Mouse (Mus musculus) midbrain, embryonic 13.5 days (tissue): Measurements from ENCODE around the gene Dtnb. TPM values are rescaled to one million over a fixed set of nuclear protein-coding genes. Genes with fewer than 3 reads are reported as not detected.

Experiments
- ATAC-seq: fragments of 200-750 bp; cut with Nextera tagmentation; 2 replicates; pipeline ENCODE4 v1.8.0; 2017; ENCODE audit warnings: mild to moderate bottlenecking, moderate TSS enrichment, moderate library complexity
- H3K27ac ChIP-seq: fragments of 300-500 bp; sonication (generic); 2 replicates; pipeline ENCODE4 v1.5.1; 2015; ENCODE audit warnings: inconsistent platforms, mild to moderate bottlenecking, moderate library complexity
- H3K27me3 ChIP-seq: fragments of 300-500 bp; sonication (generic); 2 replicates; pipeline ENCODE4 v1.6.1; 2015; ENCODE audit warnings: mild to moderate bottlenecking, inconsistent platforms
- H3K36me3 ChIP-seq: fragments of 300-500 bp; sonication (generic); 2 replicates; pipeline ENCODE4 v1.6.1; 2015; ENCODE audit warnings: mild to moderate bottlenecking, inconsistent platforms
- H3K4me1 ChIP-seq: fragments of 300-500 bp; sonication (generic); replicated peaks from 2 replicates; pipeline ENCODE4 v1.6.1; 2015; ENCODE audit warnings: inconsistent platforms
- H3K4me2 ChIP-seq: fragments of 300-500 bp; sonication (generic); replicated peaks from 2 replicates; pipeline ENCODE4 v1.6.1; 2015; ENCODE audit warnings: moderate library complexity, mild to moderate bottlenecking, inconsistent platforms
- H3K4me3 ChIP-seq: fragments of 300-500 bp; sonication (generic); replicated peaks from 2 replicates; pipeline ENCODE4 v1.5.1; 2015; ENCODE audit warnings: mild to moderate bottlenecking, inconsistent platforms
- H3K9ac ChIP-seq: fragments of 300-500 bp; sonication (generic); replicated peaks from 2 replicates; pipeline ENCODE4 v1.6.1; 2015; ENCODE audit warnings: mild to moderate bottlenecking, inconsistent platforms
- H3K9me3 ChIP-seq: fragments of 300-500 bp; sonication (generic); 2 replicates; pipeline ENCODE4 v1.6.1; 2016; ENCODE audit warnings: mild to moderate bottlenecking, inconsistent platforms
- WGBS: fragments of 180-500 bp; shearing (Covaris S2); methylation state at CpG from one replicate; pipeline ENCODE4 v1.1.7; 2015; 5-methylcytosine and 5-hydroxymethylcytosine counted together
- polyA plus RNA-seq: library from polyadenylated mRNA; unstranded; fragments of >200 nt; fragmentation: Nextera tagmentation; extraction: Ambion mirVana; gene quantifications from 2 replicates; pipeline ENCODE4 v1.2.1, GENCODE M21; 2015

Gene Dtnb
- polyA plus RNA-seq, 1 experiment from 2014 or later = 34.6 TPM

GRCm38 (mm10) chr12:3574670-3575069, 2.5 kb downstream of the Dtnb start:
- Histone ChIP-seq H3K4me3 (no peak overlapping the region), H3K9ac (0 out of 2 replicates have a peak overlapping the region, but pooled peaks have one; percentile 11), H3K4me1 (peaks cover 19% of the 10 kb centered on the region), H3K9me3 (no peaks in the 10 kb centered on the region), H3K4me2 (no peak overlapping the region), H3K27me3 (no peaks in the 10 kb centered on the region), H3K36me3 (no peaks in the 10 kb centered on the region), H3K27ac (no peak overlapping the region)
- 87% methylated on average over 4 of the region's 4 CpGs for WGBS
- ATAC-seq = no peak

GRCm38 (mm10) chr12:3579958-3580530, 7.9 kb downstream of the Dtnb start:
- Histone ChIP-seq H3K4me1 (peaks cover 5% of the 10 kb centered on the region), H3K4me3 (no peak overlapping the region), H3K27me3 (no peaks in the 10 kb centered on the region), H3K9me3 (no peaks in the 10 kb centered on the region), H3K4me2 (no peak overlapping the region), H3K27ac (no peak overlapping the region), H3K36me3 (no peaks in the 10 kb centered on the region), H3K9ac (no peak overlapping the region)
- ATAC-seq = no peak
- WGBS = 86% methylated on average over 2 of the region's 2 CpGs

GRCm38 (mm10) chr12:3582604-3583003, 10.4 kb downstream of the Dtnb start:
- Histone ChIP-seq H3K4me3 (no peak overlapping the region), H3K4me2 (no peak overlapping the region), H3K27ac (no peak overlapping the region), H3K36me3 (no peaks in the 10 kb centered on the region), H3K9ac (no peak overlapping the region), H3K4me1 (no peaks in the 10 kb centered on the region), H3K9me3 (no peaks in the 10 kb centered on the region), H3K27me3 (no peaks in the 10 kb centered on the region)
- WGBS = 96% methylated on average over 4 of the region's 4 CpGs
- ATAC-seq = no peak

DNA sequence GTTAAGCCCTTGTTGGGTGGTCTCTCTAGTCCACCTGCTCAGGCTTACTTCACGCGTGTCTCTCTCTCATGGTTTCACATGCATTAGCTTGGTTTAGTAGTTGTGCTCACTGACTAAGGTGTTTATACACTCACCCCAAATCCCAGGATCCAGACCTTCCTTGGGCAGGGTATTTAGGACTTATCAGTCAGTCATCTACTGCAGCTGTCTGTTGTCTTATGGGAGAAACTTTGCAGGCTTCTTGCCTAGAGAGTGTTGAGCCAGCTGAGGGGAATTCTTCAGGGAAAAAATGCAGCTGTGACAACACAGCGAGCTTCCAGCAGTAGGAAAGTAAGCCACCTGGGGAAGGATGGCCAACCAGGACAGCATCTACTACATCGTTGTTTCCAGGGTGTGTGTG, 13.3 kb downstream of the Dtnb start:
- Histone ChIP-seq H3K9ac (no peak overlapping the region), H3K36me3 (peaks cover 7% of the 10 kb centered on the region; the same call in 1 of the 2 replicates), H3K4me2 (no peak overlapping the region), H3K9me3 (no peaks in the 10 kb centered on the region), H3K4me1 (no peaks in the 10 kb centered on the region), H3K27ac (no peak overlapping the region), H3K27me3 (no peaks in the 10 kb centered on the region), H3K4me3 (no peak overlapping the region)
- WGBS = 78% methylated on average over 4 of the region's 4 CpGs
- no peak for ATAC-seq

GRCm38 (mm10) chr12:3587010-3587409, 14.8 kb downstream of the Dtnb start:
- H3K36me3 ChIP-seq = peaks cover 19% of the 10 kb centered on the region
- H3K9me3 ChIP-seq = no peaks in the 10 kb centered on the region
- H3K27me3 ChIP-seq = no peaks in the 10 kb centered on the region
- WGBS = 100% methylated on average over 1 of the region's 1 CpGs
- H3K9ac ChIP-seq = no peak overlapping the region
- no peak overlapping the region for H3K27ac ChIP-seq
- H3K4me2 ChIP-seq = no peak overlapping the region
- no peak for ATAC-seq
- H3K4me1 ChIP-seq = no peaks in the 10 kb centered on the region
- H3K4me3 ChIP-seq = no peak overlapping the region

DNA sequence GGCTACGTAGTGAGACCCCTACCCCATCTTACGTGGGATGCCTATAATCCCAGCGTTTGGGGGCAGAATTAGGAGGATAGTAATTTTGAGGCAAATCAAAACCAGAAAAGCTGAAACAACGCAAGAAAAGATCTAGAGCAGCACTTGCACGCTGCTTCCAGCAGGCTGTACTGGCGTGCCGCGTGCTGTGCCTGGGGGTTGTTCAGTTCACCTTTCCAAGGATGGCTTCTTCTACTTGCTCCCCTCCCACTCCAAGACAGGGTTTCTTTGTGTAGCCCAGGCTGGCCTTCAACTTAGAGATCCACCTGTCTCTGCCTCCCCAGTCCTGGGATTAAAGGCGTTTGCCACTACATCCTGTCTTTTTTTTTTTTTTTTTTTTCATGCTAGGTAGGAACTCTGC, 17.9 kb downstream of the Dtnb start:
- H3K9ac ChIP-seq = no peak overlapping the region
- H3K4me3 ChIP-seq = no peak overlapping the region
- no peaks in the 10 kb centered on the region for H3K27me3 ChIP-seq
- WGBS = 98% methylated on average over 9 of the region's 9 CpGs
- H3K4me1 ChIP-seq = no peaks in the 10 kb centered on the region
- H3K27ac ChIP-seq = no peak overlapping the region
- no peaks in the 10 kb centered on the region for H3K9me3 ChIP-seq
- H3K36me3 ChIP-seq = peaks cover 32% of the 10 kb centered on the region
- H3K4me2 ChIP-seq = no peak overlapping the region
- ATAC-seq = no peak

- H3K4me3 ChIP-seq = no peak overlapping the region
- H3K27me3 ChIP-seq = no peaks in the 10 kb centered on the region
- no peak for ATAC-seq
- peaks cover 33% of the 10 kb centered on the region for H3K36me3 ChIP-seq
- H3K4me2 ChIP-seq = no peak overlapping the region
- H3K27ac ChIP-seq = no peak overlapping the region
- H3K9ac ChIP-seq = no peak overlapping the region
- WGBS = 80% methylated on average over 10 of the region's 10 CpGs
- no peaks in the 10 kb centered on the region for H3K9me3 ChIP-seq
- H3K4me1 ChIP-seq = no peaks in the 10 kb centered on the region
Measured at GRCm38 (mm10) chr12:3591595-3591994, 19.4 kb downstream of the Dtnb start.

GRCm38 (mm10) chr12:3602786-3603185, 30.6 kb downstream of the Dtnb start:
- no peak for ATAC-seq
- H3K4me3 ChIP-seq = no peak overlapping the region
- H3K9ac ChIP-seq = no peak overlapping the region
- no peak overlapping the region for H3K27ac ChIP-seq
- H3K27me3 ChIP-seq = no peaks in the 10 kb centered on the region
- H3K36me3 ChIP-seq = peaks cover 16% of the 10 kb centered on the region
- WGBS = 97% methylated on average over 4 of the region's 4 CpGs
- H3K4me2 ChIP-seq = no peak overlapping the region
- H3K4me1 ChIP-seq = no peaks in the 10 kb centered on the region
- no peaks in the 10 kb centered on the region for H3K9me3 ChIP-seq

DNA sequence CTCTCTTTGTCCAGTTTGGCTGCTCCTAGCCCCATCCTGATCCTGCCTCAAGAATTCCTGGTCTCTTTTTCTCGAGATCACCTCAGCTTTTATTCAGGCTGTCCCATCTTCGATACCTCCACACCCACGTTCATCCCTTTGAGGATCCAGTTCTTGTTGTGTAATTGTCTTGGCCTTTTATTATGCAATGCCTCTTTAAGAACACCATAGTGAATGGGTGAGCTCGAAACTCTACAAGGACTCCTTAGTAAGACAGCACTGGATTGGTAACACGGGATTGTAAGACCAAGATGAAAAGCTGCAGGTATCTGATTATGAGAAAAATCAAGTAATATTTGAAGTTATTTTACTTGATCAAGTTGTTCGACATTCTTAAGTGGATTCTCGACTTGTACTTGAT, 34.0 kb downstream of the Dtnb start:
- Histone ChIP-seq H3K4me3 (no peak overlapping the region), H3K9ac (no peak overlapping the region), H3K4me1 (no peaks in the 10 kb centered on the region), H3K9me3 (no peaks in the 10 kb centered on the region), H3K27me3 (no peaks in the 10 kb centered on the region), H3K27ac (no peak overlapping the region), H3K36me3 (no peaks in the 10 kb centered on the region), H3K4me2 (no peak overlapping the region)
- WGBS = 84% methylated on average over 7 of the region's 7 CpGs
- ATAC-seq = no peak

GRCm38 (mm10) chr12:3609747-3610146, 37.6 kb downstream of the Dtnb start:
- ATAC-seq = no peak
- H3K4me1 ChIP-seq = no peaks in the 10 kb centered on the region

DNA sequence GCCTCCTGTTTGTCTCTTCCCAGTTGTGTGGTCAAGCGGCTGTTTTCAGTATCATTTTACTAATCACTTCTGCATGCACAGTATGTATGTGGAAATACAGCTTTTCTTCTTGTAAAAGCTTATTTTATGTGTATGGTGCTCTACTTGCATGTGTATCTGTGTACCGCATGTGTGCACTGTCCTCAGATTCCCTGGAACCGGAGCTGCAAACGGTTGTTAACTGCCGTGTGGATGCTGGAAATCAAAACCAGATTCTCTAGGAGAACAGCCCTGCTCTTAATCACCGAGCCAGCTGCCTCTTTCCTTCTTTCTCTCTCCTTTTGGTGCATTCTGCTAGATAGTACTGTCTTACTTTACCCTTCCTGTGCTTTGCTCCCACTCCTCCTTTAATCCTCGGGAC, 39.7 kb downstream of the Dtnb start:
- WGBS = 86% methylated on average over 7 of the region's 7 CpGs
- no peak overlapping the region for H3K4me2 ChIP-seq

More at GRCm38 (mm10) chr12:3609747-3610146, 37.6 kb downstream of the Dtnb start:
- no peak overlapping the region for H3K9ac ChIP-seq
- H3K4me2 ChIP-seq = no peak overlapping the region
- H3K27me3 ChIP-seq = no peaks in the 10 kb centered on the region
- no peaks in the 10 kb centered on the region for H3K36me3 ChIP-seq
- H3K27ac ChIP-seq = no peak overlapping the region
- H3K9me3 ChIP-seq = no peaks in the 10 kb centered on the region
- no peak overlapping the region for H3K4me3 ChIP-seq

DNA sequence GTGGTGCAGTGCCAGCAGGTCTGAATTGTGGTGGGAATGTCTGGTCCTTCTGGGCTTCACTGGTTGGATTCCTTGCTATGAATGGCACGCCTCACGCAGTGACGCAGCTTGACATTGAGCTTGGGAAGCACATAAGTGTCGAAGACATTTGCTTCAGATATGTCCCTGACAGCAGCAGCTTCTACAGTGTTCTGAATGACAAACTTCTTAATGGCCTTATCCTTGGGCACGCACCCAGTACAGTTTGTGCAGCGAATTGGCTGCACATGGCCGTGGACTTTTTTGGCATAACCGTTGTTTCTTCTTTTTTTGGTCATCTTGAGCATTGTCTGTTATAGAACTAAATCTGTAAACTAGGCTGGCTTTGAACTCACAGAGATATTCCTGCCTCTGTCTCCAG, 42.9 kb downstream of the Dtnb start:
- Histone ChIP-seq H3K4me3 (no peak overlapping the region), H3K4me2 (no peak overlapping the region), H3K9me3 (no peaks in the 10 kb centered on the region), H3K9ac (no peak overlapping the region), H3K36me3 (no peaks in the 10 kb centered on the region), H3K27ac (no peak overlapping the region), H3K27me3 (no peaks in the 10 kb centered on the region), H3K4me1 (no peaks in the 10 kb centered on the region)
- WGBS = over 99% methylated on average over 8 of the region's 8 CpGs
- ATAC-seq = no peak

More for the DNA sequence above, 39.7 kb downstream of the Dtnb start:
- no peak for ATAC-seq
- Histone ChIP-seq H3K9me3 (no peaks in the 10 kb centered on the region), H3K4me3 (no peak overlapping the region), H3K36me3 (no peaks in the 10 kb centered on the region), H3K9ac (no peak overlapping the region), H3K27ac (no peak overlapping the region), H3K4me1 (no peaks in the 10 kb centered on the region), H3K27me3 (no peaks in the 10 kb centered on the region)
